Comparison of ENCODE assay signal across 13 mouse cellular contexts in genomic region chr11:63213901-63214425, GRCm38 (mm10).
DNase-seq lines count a peak whose midpoint lies in the region; ATAC-seq and TF ChIP-seq lines count a peak whose summit lies in the region.
"Had no signal": no experiment of that assay in that cellular context is flagged by ENCODE, and none has a peak within 500 bp of the region (broad histone marks: within the 10 kb centered on the region; RNA-seq: fewer than 3 reads in every experiment).

No protein-coding gene starts in this region.

- H3K4me1 ChIP-seq in forebrain, embryonic 12.5 days = 0 out of 2 replicates have a peak, but pooled peaks cover 3% of the 10 kb centered on the region
- H3K4me1 ChIP-seq in forebrain, embryonic 13.5 days = no peaks in the 10 kb centered on the region
- H3K4me1 ChIP-seq in intestine, embryonic 14.5 days (replicated peaks; ENCODE audit: control insufficient read depth, insufficient read depth, low read length) = no peaks in the 10 kb centered on the region; the same call in 1 of the 2 replicates
- no peaks in the 10 kb centered on the region for H3K4me1 ChIP-seq in intestine, embryonic 15.5 days (replicated peaks)
- H3K4me1 ChIP-seq in testis, adult 2 months (ENCODE audit: control insufficient read depth, insufficient read depth, low read length) = peaks cover 5% of the 10 kb centered on the region; the same call in 1 of the 2 replicates
- H3K4me1 ChIP-seq: hindbrain, embryonic 15.5 days had no signal

- H3K4me3 ChIP-seq in forebrain, embryonic 12.5 days (replicated peaks) = no peak overlapping the region
- no peak overlapping the region for H3K4me3 ChIP-seq in forebrain, embryonic 13.5 days
- H3K4me3 ChIP-seq in intestine, embryonic 14.5 days (ENCODE audit: low read depth, low read length) = no peak overlapping the region
- no peak overlapping the region for H3K4me3 ChIP-seq in intestine, embryonic 15.5 days (replicated peaks)
- H3K4me3 ChIP-seq in testis, adult 2 months (ENCODE audit: control insufficient read depth, low read depth, low read length) = peak overlapping the region; percentile 68
- H3K4me3 ChIP-seq: gastrocnemius, adult 2 months; hindbrain, embryonic 15.5 days had no signal

- no peak for TF ChIP-seq POLR2A in testis, adult 2 months (IDR thresholded peaks at IDR 0.05; ENCODE audit: control insufficient read depth, low read depth, low read length)

- no peaks in the 10 kb centered on the region for H3K36me3 ChIP-seq in forebrain, embryonic 12.5 days (replicated peaks)
- no peaks in the 10 kb centered on the region for H3K36me3 ChIP-seq in forebrain, embryonic 13.5 days (ENCODE audit: poor library complexity, severe bottlenecking)
- H3K36me3 ChIP-seq in intestine, embryonic 14.5 days (ENCODE audit: control insufficient read depth, insufficient read depth, low read length) = no peaks in the 10 kb centered on the region
- H3K36me3 ChIP-seq in intestine, embryonic 15.5 days = no peaks in the 10 kb centered on the region
- H3K36me3 ChIP-seq in testis, adult 2 months (ENCODE audit: control insufficient read depth, insufficient read depth, low read length) = no peaks in the 10 kb centered on the region
- H3K36me3 ChIP-seq: G1E; hindbrain, embryonic 15.5 days had no signal

- peak; percentile 48 for DNase-seq in intestine, embryonic 14.5 days (ENCODE audit: low spot score)
- DNase-seq in testis, postnatal 10 days (ENCODE audit: low spot score) = no peak
- DNase-seq: cerebellum, adult 2 months; gastrocnemius, adult 2 months; kidney, postnatal 14 days had no signal

- 0 out of 2 replicates have a peak overlapping the region, but pooled peaks have one; percentile 2 for H3K4me2 ChIP-seq in forebrain, embryonic 12.5 days
- no peak overlapping the region for H3K4me2 ChIP-seq in forebrain, embryonic 13.5 days
- H3K4me2 ChIP-seq in intestine, embryonic 14.5 days (ENCODE audit: low read length) = no peak overlapping the region
- H3K4me2 ChIP-seq in intestine, embryonic 15.5 days (replicated peaks) = no peak overlapping the region
- H3K4me2 ChIP-seq: hindbrain, embryonic 15.5 days had no signal

- no peak for ATAC-seq in forebrain, embryonic 12.5 days (ENCODE audit: low FRiP score)
- no peak for ATAC-seq in forebrain, embryonic 13.5 days
- ATAC-seq in intestine, embryonic 14.5 days (replicated peaks; ENCODE audit: low FRiP score, low TSS enrichment, low read depth) = no peak
- no peak for ATAC-seq in intestine, embryonic 15.5 days
- no peak for ATAC-seq in megakaryocyte, adult 5-6 weeks (ENCODE audit: poor library complexity, severe bottlenecking)
- ATAC-seq in megakaryocyte-erythroid progenitor cell, adult 5-6 weeks (replicated peaks; ENCODE audit: low FRiP score, low TSS enrichment, poor library complexity, severe bottlenecking) = no peak

- no peak for TF ChIP-seq CTCF in testis, adult 2 months (IDR thresholded peaks at IDR 0.05; ENCODE audit: control insufficient read depth, insufficient read depth, insufficient replicate concordance, low read depth, low read length)

- H3K27me3 ChIP-seq in forebrain, embryonic 12.5 days = peaks cover 12% of the 10 kb centered on the region; the same call in 1 of the 2 replicates
- no peaks in the 10 kb centered on the region for H3K27me3 ChIP-seq in forebrain, embryonic 13.5 days
- H3K27me3 ChIP-seq in intestine, embryonic 14.5 days (replicated peaks; ENCODE audit: control insufficient read depth, insufficient read depth, low read length) = 0 out of 2 replicates have a peak, but pooled peaks cover 2% of the 10 kb centered on the region
- no peaks in the 10 kb centered on the region for H3K27me3 ChIP-seq in intestine, embryonic 15.5 days (replicated peaks)
- no peaks in the 10 kb centered on the region for H3K27me3 ChIP-seq in testis, adult 2 months (ENCODE audit: control insufficient read depth, insufficient read depth, low read length)
- H3K27me3 ChIP-seq: hindbrain, embryonic 15.5 days had no signal

- H3K9me3 ChIP-seq in forebrain, embryonic 12.5 days = no peaks in the 10 kb centered on the region
- H3K9me3 ChIP-seq in forebrain, embryonic 13.5 days (replicated peaks) = no peaks in the 10 kb centered on the region
- H3K9me3 ChIP-seq in intestine, embryonic 14.5 days (ENCODE audit: control insufficient read depth, low read length) = no peaks in the 10 kb centered on the region
- no peaks in the 10 kb centered on the region for H3K9me3 ChIP-seq in intestine, embryonic 15.5 days
- H3K9me3 ChIP-seq: hindbrain, embryonic 15.5 days had no signal

- no peak overlapping the region for H3K27ac ChIP-seq in forebrain, embryonic 12.5 days
- no peak overlapping the region for H3K27ac ChIP-seq in forebrain, embryonic 13.5 days
- no peak overlapping the region for H3K27ac ChIP-seq in intestine, embryonic 14.5 days (ENCODE audit: low read depth)
- no peak overlapping the region for H3K27ac ChIP-seq in intestine, embryonic 15.5 days
- H3K27ac ChIP-seq in testis, adult 2 months (ENCODE audit: control insufficient read depth, insufficient read depth, low read depth, low read length) = no peak overlapping the region
- H3K27ac ChIP-seq: gastrocnemius, adult 2 months; hindbrain, embryonic 15.5 days had no signal

- no peak overlapping the region for H3K9ac ChIP-seq in forebrain, embryonic 12.5 days
- H3K9ac ChIP-seq in forebrain, embryonic 13.5 days = no peak overlapping the region
- no peak overlapping the region for H3K9ac ChIP-seq in intestine, embryonic 14.5 days (ENCODE audit: low read length)
- H3K9ac ChIP-seq in intestine, embryonic 15.5 days = no peak overlapping the region
- H3K9ac ChIP-seq: hindbrain, embryonic 15.5 days had no signal

- 59% methylated on average over 19 of the region's 19 CpGs for WGBS in forebrain, embryonic 12.5 days
- 69% methylated on average over 19 of the region's 19 CpGs for WGBS in forebrain, embryonic 13.5 days
- WGBS in intestine, embryonic 14.5 days = 62% methylated on average over 19 of the region's 19 CpGs
- WGBS in intestine, embryonic 15.5 days = 67% methylated on average over 19 of the region's 19 CpGs
